In the genomic region with DNA sequence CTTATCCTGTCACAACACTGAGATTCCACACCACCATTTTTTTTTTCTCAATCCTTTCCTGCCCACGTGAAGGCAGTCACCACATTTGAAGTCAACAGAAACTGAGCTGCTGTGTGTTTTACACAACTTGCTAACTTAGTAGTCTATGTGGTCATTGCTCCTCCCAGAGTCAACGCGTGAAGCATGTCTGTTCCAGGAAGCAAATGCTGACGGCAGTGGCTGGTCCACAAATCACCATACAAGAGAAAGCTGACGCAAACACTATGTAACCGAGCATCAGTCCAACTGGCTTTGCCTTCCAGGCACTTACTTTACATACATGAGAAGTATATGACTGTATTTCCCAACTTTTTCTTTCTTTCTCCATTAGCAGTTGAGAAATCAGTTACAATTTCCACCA, we compare ENCODE assay signal across 19 mouse cellular contexts. TPM values are rescaled to one million over a fixed set of nuclear protein-coding genes. Genes with fewer than 3 reads are reported as not detected.
DNase-seq lines count a peak whose midpoint lies in the region; ATAC-seq and TF ChIP-seq lines count a peak whose summit lies in the region.
"Had no signal": no experiment of that assay in that cellular context is flagged by ENCODE, and none has a peak within 500 bp of the region (broad histone marks: within the 10 kb centered on the region; RNA-seq: fewer than 3 reads in every experiment).

No protein-coding gene starts in this region.

- no peak for TF ChIP-seq CTCF in thymus, adult 2 months (IDR thresholded peaks at IDR 0.05; ENCODE audit: borderline replicate concordance, control insufficient read depth, extremely low read depth, insufficient read depth, low read length, poor library complexity)

- peak; percentile 31 to 33 for DNase-seq in lung, adult 18-20 months
- no peak for DNase-seq in lung, postnatal 10 days
- DNase-seq in fat pad, adult 2 months (ENCODE audit: extremely low read depth, low read depth, low spot score): peak; percentile 89
- DNase-seq in thymus, adult 2 months: no peak
- no peak for DNase-seq in spleen, postnatal 4 days (ENCODE audit: low spot score in 2 of 2)
- DNase-seq: adrenal gland, postnatal 10 days; cerebellum, adult 11-12 months; cerebellum, adult 9-10 months; cerebellum, postnatal 25 days; forebrain, postnatal 0 days; gastrocnemius, postnatal 14 days; heart, adult 2 months; heart, postnatal 14 days had no signal

- H3K27ac ChIP-seq in thymus, adult 2 months (ENCODE audit: control insufficient read depth, insufficient read depth, low read length): no peak overlapping the region
- H3K27ac ChIP-seq: embryonic facial prominence, embryonic 12.5 days; forebrain, embryonic 12.5 days; heart, adult 2 months; heart, embryonic 15.5 days; hindbrain, embryonic 13.5 days; hindbrain, postnatal 0 days had no signal

- peak; percentile 53; the same call in 1 of the 2 replicates for ATAC-seq in granulocyte monocyte progenitor cell, adult 5-6 weeks (replicated peaks; ENCODE audit: poor library complexity, severe bottlenecking)
- ATAC-seq: forebrain, postnatal 0 days; hindbrain, postnatal 0 days had no signal

- no peaks in the 10 kb centered on the region for H3K36me3 ChIP-seq in thymus, adult 2 months (ENCODE audit: control insufficient read depth, insufficient read depth, low read length)
- H3K36me3 ChIP-seq: embryonic facial prominence, embryonic 12.5 days; forebrain, embryonic 12.5 days; heart, embryonic 15.5 days; hindbrain, embryonic 13.5 days had no signal

- WGBS in thymus, adult 2 months: 82% methylated on average over 6 of the region's 6 CpGs

- no peaks in the 10 kb centered on the region for H3K4me1 ChIP-seq in thymus, adult 2 months (replicated peaks; ENCODE audit: control insufficient read depth, insufficient read depth, low read length)
- H3K4me1 ChIP-seq: embryonic facial prominence, embryonic 12.5 days; forebrain, embryonic 12.5 days; heart, embryonic 15.5 days; hindbrain, embryonic 13.5 days had no signal

- TF ChIP-seq POLR2A in thymus, adult 2 months (IDR thresholded peaks at IDR 0.05; ENCODE audit: control insufficient read depth, extremely low read depth, insufficient read depth, low read length, poor library complexity): no peak

- H3K27me3 ChIP-seq in thymus, adult 2 months (ENCODE audit: control insufficient read depth, insufficient read depth, low read length): no peaks in the 10 kb centered on the region
- H3K27me3 ChIP-seq: embryonic facial prominence, embryonic 12.5 days; forebrain, embryonic 12.5 days; heart, embryonic 15.5 days; hindbrain, embryonic 13.5 days had no signal

- H3K4me3 ChIP-seq in thymus, adult 2 months (ENCODE audit: control insufficient read depth, insufficient read depth, low read length): no peak overlapping the region
- H3K4me3 ChIP-seq: embryonic facial prominence, embryonic 12.5 days; forebrain, embryonic 12.5 days; heart, adult 2 months; heart, embryonic 15.5 days; hindbrain, embryonic 13.5 days had no signal

RNA-seq across cellular contexts. Expression of a gene that starts 12.3 kb away (rescaled TPM):
- total RNA-seq in granulocyte monocyte progenitor cell, adult 5-6 weeks (2014; fragmentation: Nextera tagmentation): not detected in 2 replicates
- total RNA-seq in granulocyte monocyte progenitor cell, adult 5-6 weeks (2017): 0.13 TPM in 1 of 2 replicates, not detected in the other
- polyA plus RNA-seq in thymus, adult 2 months (2012; rRNA removed): 4.7 and 6.4 TPM in 2 replicates

Comparison
In these comparisons a context has a peak if more than half of its experiments do, and no peak if none do; other contexts are left out.
1. DNase-seq: peak in lung, adult 18-20 months (2 of 2) and fat pad, adult 2 months (single experiment); none in lung, postnatal 10 days (single experiment), thymus, adult 2 months (single experiment) and spleen, postnatal 4 days (0 of 2).